Mouse (Mus musculus) limb, embryonic 14.5 days (tissue): ENCODE results near the gene Abca12. TPM values are rescaled to one million over a fixed set of nuclear protein-coding genes. Genes with fewer than 3 reads are reported as not detected.

ENCODE experiments used
- ATAC-seq: fragments of 200-750 bp; cut with Nextera tagmentation; 2 replicates; pipeline ENCODE4 v1.8.0; 2017; ENCODE audit warnings: low read depth, moderate number of reproducible peaks, moderate TSS enrichment; ENCODE audit not compliant: low FRiP score
- DNase-seq: peaks from one replicate; pipeline ENCODE4 v3.0.0-alpha.2; 2015; ENCODE audit warnings: low spot score
- H3K27ac ChIP-seq: fragments of 300-500 bp; sonication (generic); replicated peaks from 2 replicates; pipeline ENCODE4 v1.5.1; 2014; ENCODE audit warnings: low read depth, mild to moderate bottlenecking, low read length, moderate library complexity, mixed read lengths
- H3K27me3 ChIP-seq: fragments of 300-500 bp; sonication (generic); 2 replicates; pipeline ENCODE4 v1.6.1; 2014; ENCODE audit warnings: low read length, mixed read lengths; ENCODE audit not compliant: control insufficient read depth, insufficient read depth
- H3K36me3 ChIP-seq: fragments of 300-500 bp; sonication (generic); 2 replicates; pipeline ENCODE4 v1.6.1; 2014; ENCODE audit warnings: mild to moderate bottlenecking, low read length, moderate library complexity, mixed read lengths; ENCODE audit not compliant: control insufficient read depth, insufficient read depth
- H3K4me1 ChIP-seq: fragments of 300-500 bp; sonication (generic); 2 replicates; pipeline ENCODE4 v1.6.1; 2014; ENCODE audit warnings: antibody characterized with exemption, low read length, mixed read lengths; ENCODE audit not compliant: control insufficient read depth, insufficient read depth
- H3K4me2 ChIP-seq: fragments of 300-500 bp; sonication (generic); replicated peaks from 2 replicates; pipeline ENCODE4 v1.6.1; 2014; ENCODE audit warnings: low read depth, mild to moderate bottlenecking, low read length, moderate library complexity; ENCODE audit not compliant: severe bottlenecking
- H3K4me3 ChIP-seq: fragments of 300-500 bp; sonication (generic); replicated peaks from 2 replicates; pipeline ENCODE4 v1.5.1; 2014; ENCODE audit warnings: low read length
- H3K9ac ChIP-seq: fragments of 300-500 bp; sonication (generic); 2 replicates; pipeline ENCODE4 v1.6.1; 2014; ENCODE audit warnings: mild to moderate bottlenecking, low read depth, low read length, moderate library complexity; ENCODE audit not compliant: severe bottlenecking
- H3K9me3 ChIP-seq: fragments of 300-500 bp; sonication (generic); 2 replicates; pipeline ENCODE4 v1.6.1; 2016; ENCODE audit warnings: low read length; ENCODE audit not compliant: control insufficient read depth
- POLR2A ChIP-seq: fragments of 200-500 bp; IDR thresholded peaks from 2 replicates; pipeline ENCODE4 v1.8.0; 2012; ENCODE audit warnings: inconsistent platforms, mild to moderate bottlenecking, moderate library complexity, borderline replicate concordance; ENCODE audit not compliant: insufficient read depth, insufficient read length; ENCODE audit errors: extremely low read depth
- WGBS: fragments of 180-500 bp; shearing (Covaris S2); extraction: QIAGEN DNeasy Blood & Tissue Kit; methylation state at CpG from one replicate; pipeline ENCODE4 v1.1.7; 2014; 5-methylcytosine and 5-hydroxymethylcytosine counted together
- polyA plus RNA-seq, 2 experiments: library from polyadenylated mRNA; depleted of rRNA in 1 of 2; stranded (reverse) in 1 of 2; unstranded in 1 of 2; fragments of >200 nt; fragmentation: Nextera tagmentation in 1 of 2; extraction: Ambion mirVana in 1 of 2; gene quantifications; 2 replicates each; pipeline versions ENCODE4 v1.2.1 to v1.2.3; 2012 to 2014

Gene Abca12
- polyA plus RNA-seq, 2 experiments: 1.9 to 3.7 TPM

DNA sequence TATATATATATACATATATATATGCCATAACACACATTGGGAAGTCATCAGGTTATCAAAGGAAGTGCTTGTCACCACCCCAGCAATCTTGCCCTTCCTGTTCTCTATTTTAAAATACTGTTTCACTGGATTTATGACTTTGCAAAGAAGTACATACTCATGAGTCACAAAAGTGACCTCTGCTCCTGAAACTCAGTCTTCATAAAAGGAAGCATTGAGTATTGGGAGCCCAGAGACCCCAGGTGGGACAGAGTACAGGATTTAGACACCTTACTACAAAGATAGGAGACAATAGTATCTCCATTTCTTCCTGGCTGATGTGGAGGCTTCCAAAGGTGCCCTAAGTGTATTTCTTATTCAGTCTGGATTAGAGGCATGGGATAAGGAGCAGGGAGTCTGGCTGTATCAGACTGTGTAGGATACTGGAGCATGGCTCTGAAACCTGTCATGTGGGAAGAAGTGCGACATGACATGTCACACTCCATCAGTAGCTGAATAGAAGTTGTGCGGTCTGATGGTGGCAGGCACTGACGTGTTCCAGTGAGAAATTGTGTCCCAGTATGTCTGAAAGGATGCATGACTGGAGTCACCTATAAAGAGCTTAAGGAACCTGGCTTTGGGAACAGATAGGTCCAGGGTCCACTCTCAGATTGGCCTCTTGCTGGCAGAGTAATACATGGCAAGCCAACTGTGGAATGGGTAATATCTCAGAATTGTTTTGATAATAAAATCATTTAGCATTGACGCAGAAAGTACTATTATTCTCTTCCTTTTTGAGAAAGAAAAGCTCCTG lies 76.0 kb downstream of the Abca12 start:
- TF ChIP-seq POLR2A: no peak
- ATAC-seq: no peak
- H3K36me3 ChIP-seq: no peaks in the 10 kb centered on the region

GRCm38 (mm10) chr1:71330349-71330748 lies 84.4 kb downstream of the Abca12 start:
- TF ChIP-seq POLR2A: no peak
- 71% methylated on average over 3 of the region's 3 CpGs for WGBS

More for the DNA sequence above, 76.0 kb downstream of the Abca12 start:
- no peaks in the 10 kb centered on the region for H3K9me3 ChIP-seq
- no peaks in the 10 kb centered on the region for H3K27me3 ChIP-seq
- no peak overlapping the region for H3K9ac ChIP-seq
- WGBS: 86% methylated on average over 4 of the region's 4 CpGs
- H3K27ac ChIP-seq: no peak overlapping the region
- H3K4me2 ChIP-seq: no peak overlapping the region
- H3K4me3 ChIP-seq: no peak overlapping the region
- H3K4me1 ChIP-seq: 0 out of 2 replicates have a peak, but pooled peaks cover 2% of the 10 kb centered on the region
- no peak for DNase-seq

DNA sequence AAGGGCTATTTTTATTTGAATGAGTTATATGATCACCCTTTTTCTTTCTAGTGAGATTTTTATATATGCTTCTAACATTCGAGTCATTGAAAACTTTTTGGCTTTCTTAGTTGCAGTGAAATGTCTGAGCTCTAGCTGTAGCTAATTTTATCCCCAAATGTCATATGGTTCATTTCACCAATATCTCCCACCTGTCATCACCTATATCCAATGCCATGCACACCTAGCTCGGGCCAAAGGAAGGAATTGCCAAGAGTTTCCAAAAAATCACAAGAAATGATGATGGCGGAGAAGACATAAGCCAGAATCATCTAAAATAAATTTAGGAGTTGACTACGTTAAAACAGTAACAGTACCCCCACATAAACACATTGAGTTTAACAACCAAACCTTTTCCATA lies 102.5 kb downstream of the Abca12 start:
- no peak overlapping the region for H3K9ac ChIP-seq
- no peaks in the 10 kb centered on the region for H3K36me3 ChIP-seq
- no peak overlapping the region for H3K27ac ChIP-seq
- no peak for DNase-seq
- ATAC-seq: no peak
- no peak overlapping the region for H3K4me2 ChIP-seq
- 73% methylated on average over 4 of the region's 4 CpGs for WGBS
- no peaks in the 10 kb centered on the region for H3K9me3 ChIP-seq
- TF ChIP-seq POLR2A: no peak
- no peak overlapping the region for H3K4me3 ChIP-seq
- H3K27me3 ChIP-seq: no peaks in the 10 kb centered on the region
- H3K4me1 ChIP-seq: no peaks in the 10 kb centered on the region

More at GRCm38 (mm10) chr1:71330349-71330748, 84.4 kb downstream of the Abca12 start:
- H3K4me2 ChIP-seq: no peak overlapping the region
- H3K27ac ChIP-seq: no peak overlapping the region
- no peak overlapping the region for H3K4me3 ChIP-seq
- no peaks in the 10 kb centered on the region for H3K36me3 ChIP-seq
- no peaks in the 10 kb centered on the region for H3K27me3 ChIP-seq
- H3K4me1 ChIP-seq: no peaks in the 10 kb centered on the region
- H3K9ac ChIP-seq: no peak overlapping the region
- no peak for DNase-seq
- no peak for ATAC-seq
- H3K9me3 ChIP-seq: no peaks in the 10 kb centered on the region

GRCm38 (mm10) chr1:71310614-71311013 lies 104.1 kb downstream of the Abca12 start:
- DNase-seq (no peak), ATAC-seq (no peak)
- Histone ChIP-seq H3K9ac (no peak overlapping the region), H3K27me3 (no peaks in the 10 kb centered on the region), H3K36me3 (no peaks in the 10 kb centered on the region), H3K4me3 (no peak overlapping the region), H3K27ac (no peak overlapping the region), H3K4me1 (0 out of 2 replicates have a peak, but pooled peaks cover 3% of the 10 kb centered on the region), H3K9me3 (no peaks in the 10 kb centered on the region), H3K4me2 (no peak overlapping the region)
- no peak for TF ChIP-seq POLR2A
- WGBS: 84% methylated on average over 6 of the region's 6 CpGs

DNA sequence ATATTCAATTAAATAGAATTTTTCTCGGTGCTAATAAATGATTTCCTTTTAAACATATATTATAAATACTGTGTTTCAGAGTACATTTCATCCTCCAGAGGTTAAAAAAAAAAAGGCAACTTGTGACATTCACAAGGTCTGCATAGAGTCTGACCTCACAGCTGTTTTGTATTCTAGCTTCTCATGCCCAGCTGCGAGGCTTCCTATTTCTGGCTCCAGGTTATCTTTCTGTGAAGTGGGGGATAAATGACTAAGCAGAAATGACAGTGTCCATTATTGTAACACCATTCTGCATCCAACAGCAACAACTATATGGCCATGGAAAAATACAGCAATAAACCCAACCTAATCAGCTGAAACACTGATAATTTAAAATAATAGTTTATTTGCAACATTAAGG lies 107.3 kb downstream of the Abca12 start:
- no peak for TF ChIP-seq POLR2A
- H3K9me3 ChIP-seq: no peaks in the 10 kb centered on the region
- WGBS: 17% methylated on average over 2 of the region's 2 CpGs
- H3K4me3 ChIP-seq: no peak overlapping the region
- 0 out of 2 replicates have a peak, but pooled peaks cover 3% of the 10 kb centered on the region for H3K4me1 ChIP-seq
- DNase-seq (no peak), ATAC-seq (no peak)
- H3K27me3 ChIP-seq: no peaks in the 10 kb centered on the region
- no peaks in the 10 kb centered on the region for H3K36me3 ChIP-seq
- H3K9ac ChIP-seq: no peak overlapping the region
- no peak overlapping the region for H3K27ac ChIP-seq
- H3K4me2 ChIP-seq: no peak overlapping the region
